Mouse (Mus musculus) stomach, postnatal 0 days (tissue): Measurements from ENCODE around the gene Sema5a.

ENCODE experiments used
- CTCF ChIP-seq: IDR thresholded peaks from 2 replicates; pipeline ENCODE4 v1.5.1; 2016; ENCODE audit warnings: antibody characterized with exemption, low read depth, mild to moderate bottlenecking, moderate library complexity
- EP300 ChIP-seq: optimal IDR thresholded peaks from 2 replicates; pipeline ENCODE3; 2016; ENCODE audit warnings: antibody characterized with exemption

- TF ChIP-seq EP300 = no peak
- no peak for TF ChIP-seq CTCF
Observed at GRCm38 (mm10) chr15:32562600-32562999, 318.0 kb downstream of the Sema5a start.
